Mouse (Mus musculus) adrenal gland, adult 2 months (tissue): Measurements from ENCODE around the gene Vmn1r121. TPM values are rescaled to one million over a fixed set of nuclear protein-coding genes. Genes with fewer than 3 reads are reported as not detected.
"Not testable (repeated sequence)": the region's sequence is repeated elsewhere in the genome, so short reads cannot be mapped to it uniquely, and the experiment has no call there.

Source experiments
- DNase-seq: peaks from one replicate; pipeline ENCODE4 v3.0.0; 2021
- long read RNA-seq: library from polyadenylated mRNA; stranded (forward); transcript quantifications from one replicate; pipeline ENCODE4 v2.0.0, GENCODE M21; 2021
- polyA plus RNA-seq: library from polyadenylated mRNA; depleted of rRNA; stranded (reverse); fragments of >200 nt; gene quantifications from 2 replicates; pipeline ENCODE4 v1.2.3, GENCODE M21; 2012; rRNA removed
- total RNA-seq, 2 experiments: library from RNA; stranded (reverse); gene quantifications; 2 replicates each; pipeline ENCODE4 v1.2.3; 2021

The Vmn1r121 gene
- total RNA-seq (not detected), polyA plus RNA-seq (not detected in 2 replicates)
- long read RNA-seq: 0 reads

DNA sequence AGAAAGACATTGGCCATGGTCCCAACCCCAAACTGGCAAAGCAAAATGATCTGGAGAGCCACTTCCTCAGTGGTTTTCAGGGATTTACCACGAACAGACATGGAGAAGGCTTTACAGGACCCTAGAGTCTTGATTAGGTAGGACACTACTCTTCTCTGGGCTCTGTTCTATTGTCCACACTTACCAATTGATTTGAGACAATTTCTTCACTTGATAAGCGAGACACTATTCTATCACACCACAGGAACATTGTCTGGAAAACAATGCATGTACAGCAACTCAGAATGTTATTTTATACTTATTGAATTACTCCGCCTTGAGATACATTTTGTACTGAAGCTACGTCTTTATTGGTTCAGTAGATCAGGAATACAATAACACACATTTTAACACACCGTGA, at the start of gene Vmn1r121:
Gene Vmn1r121, minus strand, starts transcription at position 101 of the 400 bp plus-strand sequence.
- not testable (repeated sequence) for DNase-seq

DNA sequence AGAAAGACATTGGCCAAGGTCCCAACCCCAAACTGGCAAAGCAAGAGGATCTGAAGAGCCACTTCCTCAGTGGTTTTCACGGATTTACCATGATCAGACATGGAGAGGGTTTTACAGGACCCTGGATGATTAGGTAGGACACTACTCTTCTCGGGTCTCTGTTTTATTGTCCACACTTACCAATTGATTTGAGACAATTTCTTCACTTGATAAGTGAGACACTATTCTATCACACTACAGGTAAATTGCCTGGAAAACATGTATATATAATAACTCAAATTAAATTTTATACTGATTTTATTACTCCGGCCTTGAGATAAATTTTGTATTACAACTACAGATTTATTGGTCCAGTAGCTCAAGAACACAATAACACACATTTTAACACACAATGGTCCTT, 35.7 kb upstream of the Vmn1r121 start, which contains the start of gene Vmn1r122:
Gene Vmn1r122, minus strand, starts transcription at position 101 of the 400 bp plus-strand sequence.
- not testable (repeated sequence) for DNase-seq

DNA sequence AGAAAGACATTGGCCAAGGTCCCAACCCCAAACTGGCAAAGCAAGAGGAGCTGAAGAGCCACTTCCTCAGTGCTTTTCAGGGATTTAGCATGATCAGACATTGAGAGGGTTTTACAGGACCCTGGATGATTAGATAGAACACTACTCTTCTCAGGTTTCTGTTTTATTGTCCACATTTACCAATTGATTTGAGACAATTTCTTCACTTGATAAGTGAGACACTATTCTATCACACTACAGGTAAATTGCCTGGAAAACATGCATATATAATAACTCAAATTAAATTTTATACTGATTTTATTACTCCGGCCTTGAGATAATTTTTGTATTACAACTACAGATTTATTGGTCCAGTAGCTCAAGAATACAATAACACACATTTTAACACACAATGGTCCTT, 44.6 kb downstream of the Vmn1r121 start, which contains the start of gene Vmn1r120:
Gene Vmn1r120, minus strand, starts transcription at position 101 of the 400 bp plus-strand sequence.
- not testable (repeated sequence) for DNase-seq

Other genes with a start within 250 kb of the Vmn1r121 start
- gene Vmn1r116, start 226.3 kb downstream of the Vmn1r121 start, total RNA-seq: not detected
- gene Vmn1r116, start 226.3 kb downstream of the Vmn1r121 start, polyA plus RNA-seq: not detected in 2 replicates
- not detected for gene Vmn1r117, start 214.4 kb downstream of the Vmn1r121 start, total RNA-seq
- gene Vmn1r117, start 214.4 kb downstream of the Vmn1r121 start, polyA plus RNA-seq: not detected in 2 replicates
- gene Vmn1r118, start 186.2 kb downstream of the Vmn1r121 start, total RNA-seq: not detected
- gene Vmn1r118, start 186.2 kb downstream of the Vmn1r121 start, polyA plus RNA-seq: not detected in 2 replicates
- gene Vmn1r119, start 86.1 kb downstream of the Vmn1r121 start, total RNA-seq: not detected
- not detected in 2 replicates for gene Vmn1r119, start 86.1 kb downstream of the Vmn1r121 start, polyA plus RNA-seq
- not detected for gene Vmn1r120, start 44.7 kb downstream of the Vmn1r121 start, total RNA-seq
- gene Vmn1r120, start 44.7 kb downstream of the Vmn1r121 start, polyA plus RNA-seq: not detected in 2 replicates
- not detected for gene Vmn1r122, start 35.6 kb upstream of the Vmn1r121 start, total RNA-seq
- gene Vmn1r122, start 35.6 kb upstream of the Vmn1r121 start, polyA plus RNA-seq: not detected in 2 replicates
- not detected for gene Vmn1r123, start 63.7 kb upstream of the Vmn1r121 start, total RNA-seq
- not detected in 2 replicates for gene Vmn1r123, start 63.7 kb upstream of the Vmn1r121 start, polyA plus RNA-seq
- gene Gm5157, start 91.9 kb upstream of the Vmn1r121 start, total RNA-seq: not detected
- not detected in 2 replicates for gene Gm5157, start 91.9 kb upstream of the Vmn1r121 start, polyA plus RNA-seq
- not detected for gene Vmn1r124, start 162.1 kb upstream of the Vmn1r121 start, total RNA-seq
- not detected in 2 replicates for gene Vmn1r124, start 162.1 kb upstream of the Vmn1r121 start, polyA plus RNA-seq
- not detected for gene Vmn1r125, start 173.7 kb upstream of the Vmn1r121 start, total RNA-seq
- gene Vmn1r125, start 173.7 kb upstream of the Vmn1r121 start, polyA plus RNA-seq: not detected in 2 replicates
- not detected for gene Vmn1r126, start 203.0 kb upstream of the Vmn1r121 start, total RNA-seq
- gene Vmn1r126, start 203.0 kb upstream of the Vmn1r121 start, polyA plus RNA-seq: not detected in 2 replicates
- gene Vmn1r127, start 221.3 kb upstream of the Vmn1r121 start, total RNA-seq: not detected
- gene Vmn1r127, start 221.3 kb upstream of the Vmn1r121 start, polyA plus RNA-seq: not detected in 2 replicates